Mouse (Mus musculus): ENCODE measurements around the gene Adk. TPM values are rescaled to one million over a fixed set of nuclear protein-coding genes. Genes with fewer than 3 reads are reported as not detected.

The Adk gene
- polyA plus RNA-seq, 1 experiment from 2014 or later: 203 TPM

DNA sequence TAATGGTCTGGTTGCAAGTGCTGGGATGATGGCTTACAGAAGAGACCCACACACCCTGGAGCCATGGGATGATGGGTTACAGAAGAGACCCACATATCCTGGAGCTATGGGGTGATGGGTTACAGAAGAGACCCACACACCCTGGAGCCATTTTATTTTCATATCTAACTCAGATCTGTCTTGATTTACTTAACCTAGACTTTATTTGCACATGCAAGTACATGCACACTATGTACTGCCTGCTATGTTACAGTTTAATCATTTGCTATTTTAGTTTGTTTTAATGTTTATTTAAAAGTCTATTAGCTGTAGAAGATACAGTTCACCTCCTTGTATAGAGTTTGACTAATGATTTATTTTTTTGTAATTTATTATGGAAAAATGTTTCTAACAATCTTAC, 52.7 kb downstream of the Adk start:
- no peak overlapping the region for H3K4me3 ChIP-seq
- no peaks in the 10 kb centered on the region; the same call in 1 of the 2 replicates for H3K36me3 ChIP-seq
- no peak overlapping the region for H3K27ac ChIP-seq
- ATAC-seq (ENCODE audit: borderline replicate concordance, extremely low read depth, low FRiP score, low TSS enrichment): no peak
- no peaks in the 10 kb centered on the region for H3K9me3 ChIP-seq
- no peak overlapping the region for H3K4me2 ChIP-seq
- H3K4me1 ChIP-seq: peaks cover 19% of the 10 kb centered on the region
- H3K27me3 ChIP-seq: no peaks in the 10 kb centered on the region
- no peak overlapping the region for H3K9ac ChIP-seq

DNA sequence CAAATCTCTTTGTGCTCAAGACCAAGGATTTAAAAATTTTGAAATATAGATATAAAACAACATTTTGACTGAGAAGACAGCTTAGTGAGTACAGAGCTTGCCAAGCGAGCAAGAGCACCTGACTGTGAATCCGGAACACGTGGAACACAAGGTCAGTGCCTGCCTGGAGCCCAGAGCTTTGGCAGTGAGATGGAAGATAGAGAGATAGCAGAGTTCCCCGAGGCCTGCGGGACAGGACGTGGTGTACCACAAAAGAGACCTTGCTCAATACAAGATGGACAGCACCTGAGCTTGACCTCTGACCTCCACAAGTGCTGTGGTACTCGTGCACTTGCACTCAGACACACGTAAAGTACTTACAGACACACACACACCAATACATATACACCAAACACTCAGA, 54.2 kb downstream of the Adk start:
- Histone ChIP-seq H3K4me3 (no peak overlapping the region), H3K9me3 (no peaks in the 10 kb centered on the region), H3K36me3 (no peaks in the 10 kb centered on the region; the same call in 1 of the 2 replicates), H3K4me2 (no peak overlapping the region), H3K27me3 (no peaks in the 10 kb centered on the region), H3K9ac (no peak overlapping the region), H3K27ac (no peak overlapping the region), H3K4me1 (0 out of 2 replicates have a peak, but pooled peaks cover 4% of the 10 kb centered on the region)
- no peak for ATAC-seq (ENCODE audit: borderline replicate concordance, extremely low read depth, low FRiP score, low TSS enrichment)
- 82% methylated on average over 8 of the region's 8 CpGs for WGBS

DNA sequence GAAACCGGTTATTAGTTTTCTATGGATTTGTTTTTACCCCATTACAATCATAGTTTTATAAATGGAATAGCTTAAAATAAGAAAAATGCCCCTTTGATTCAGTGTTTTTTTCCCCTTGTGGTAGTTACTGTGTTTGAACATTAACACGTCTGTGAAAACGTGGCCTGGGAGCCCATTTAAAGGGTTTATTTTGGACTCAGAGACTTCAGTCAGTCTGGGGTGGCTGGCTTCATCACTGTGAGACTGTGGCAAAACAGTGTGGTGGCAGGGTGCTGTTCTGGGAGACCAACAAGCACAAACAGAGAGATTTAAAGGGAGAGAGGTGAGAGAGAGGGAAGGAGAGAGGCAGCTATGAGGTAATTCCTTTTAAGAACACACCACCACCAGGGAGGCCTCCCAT, 55.2 kb downstream of the Adk start:
- no peak for ATAC-seq (ENCODE audit: borderline replicate concordance, extremely low read depth, low FRiP score, low TSS enrichment)
- Histone ChIP-seq H3K27ac (no peak overlapping the region), H3K27me3 (no peaks in the 10 kb centered on the region), H3K4me3 (no peak overlapping the region), H3K9ac (no peak overlapping the region), H3K4me2 (no peak overlapping the region), H3K4me1 (0 out of 2 replicates have a peak, but pooled peaks cover 2% of the 10 kb centered on the region), H3K36me3 (no peaks in the 10 kb centered on the region; the same call in 1 of the 2 replicates), H3K9me3 (no peaks in the 10 kb centered on the region)
- whole genome bisulfite sequencing: 87% methylated on average over 3 of the region's 3 CpGs

DNA sequence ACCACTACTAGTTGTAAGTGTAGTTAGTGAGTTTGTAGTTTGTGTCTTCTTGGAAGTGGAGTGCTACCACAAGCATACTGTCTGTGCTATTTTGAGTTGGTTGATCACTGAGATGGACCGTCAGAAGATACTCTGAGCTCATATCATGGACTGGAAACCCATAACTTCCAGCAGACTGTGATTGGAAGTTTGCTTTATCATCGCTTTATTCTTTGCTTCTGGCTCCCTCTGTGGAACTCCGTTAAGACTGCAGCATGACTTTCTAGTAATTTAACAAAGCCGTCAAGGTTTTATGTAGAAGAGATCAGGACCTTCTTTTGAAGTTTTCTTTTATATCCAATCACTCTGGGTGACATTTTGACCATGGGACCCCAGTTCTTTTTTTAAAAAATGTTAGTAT, 58.1 kb downstream of the Adk start:
- no peak for ATAC-seq (ENCODE audit: borderline replicate concordance, extremely low read depth, low FRiP score, low TSS enrichment)
- Histone ChIP-seq H3K4me1 (no peaks in the 10 kb centered on the region), H3K4me2 (no peak overlapping the region), H3K27ac (no peak overlapping the region), H3K36me3 (no peaks in the 10 kb centered on the region; the same call in 1 of the 2 replicates), H3K9me3 (no peaks in the 10 kb centered on the region), H3K27me3 (no peaks in the 10 kb centered on the region), H3K9ac (no peak overlapping the region), H3K4me3 (no peak overlapping the region)
- 71% methylated on average over 4 of the region's 4 CpGs for WGBS

DNA sequence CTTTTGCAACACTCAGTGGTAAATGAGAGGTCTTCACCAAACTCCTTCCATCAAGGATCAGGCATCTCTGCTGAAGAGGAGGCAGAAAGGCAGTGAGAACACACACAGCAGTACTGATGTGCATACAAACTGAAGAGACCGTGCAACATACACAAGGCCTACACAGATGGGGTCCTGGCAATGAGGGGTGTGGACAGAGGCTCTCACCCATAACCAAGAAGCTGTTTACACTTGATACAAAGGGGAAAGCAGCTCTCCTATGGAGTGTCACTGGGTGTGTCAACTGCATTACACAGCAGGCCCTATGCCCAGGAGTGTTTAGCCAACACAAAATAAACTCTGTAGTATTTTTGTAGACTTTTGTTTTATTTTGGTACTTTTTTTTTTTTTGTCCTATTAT, 59.1 kb downstream of the Adk start:
- 85% methylated on average over 1 of the region's 1 CpGs for WGBS
- no peak overlapping the region for H3K4me3 ChIP-seq
- no peak for ATAC-seq (ENCODE audit: borderline replicate concordance, extremely low read depth, low FRiP score, low TSS enrichment)

DNA sequence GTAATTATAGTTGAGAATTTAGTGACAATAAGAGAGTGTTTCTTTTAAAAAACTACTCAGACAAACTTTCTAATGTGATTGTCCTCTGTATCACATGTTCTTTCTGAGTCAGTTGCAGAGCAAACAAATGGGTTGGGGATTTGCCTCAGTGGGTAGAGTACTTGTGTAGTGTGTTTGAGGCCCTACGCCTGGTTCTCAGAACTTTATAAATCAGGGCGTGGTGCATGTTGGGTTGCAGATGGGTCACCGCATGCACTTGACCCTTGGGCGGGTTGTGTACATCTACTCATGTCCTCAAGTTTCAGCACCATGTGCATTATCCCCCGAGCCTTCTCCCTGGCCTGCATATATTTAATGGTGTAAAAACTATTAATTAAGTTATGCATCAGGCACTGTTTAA, 59.8 kb downstream of the Adk start:
- 80% methylated on average over 5 of the region's 5 CpGs for WGBS
- H3K4me2 ChIP-seq: no peak overlapping the region
- H3K27me3 ChIP-seq: no peaks in the 10 kb centered on the region
- no peaks in the 10 kb centered on the region for H3K9me3 ChIP-seq
- no peaks in the 10 kb centered on the region for H3K36me3 ChIP-seq
- H3K27ac ChIP-seq: no peak overlapping the region
- no peak overlapping the region for H3K4me3 ChIP-seq
- no peak overlapping the region for H3K9ac ChIP-seq
- no peaks in the 10 kb centered on the region for H3K4me1 ChIP-seq
- ATAC-seq (ENCODE audit: borderline replicate concordance, extremely low read depth, low FRiP score, low TSS enrichment): no peak

More for the DNA sequence above, 59.1 kb downstream of the Adk start:
- H3K4me1 ChIP-seq: no peaks in the 10 kb centered on the region
- H3K27ac ChIP-seq: no peak overlapping the region
- no peak overlapping the region for H3K4me2 ChIP-seq
- no peaks in the 10 kb centered on the region for H3K9me3 ChIP-seq
- no peak overlapping the region for H3K9ac ChIP-seq
- H3K27me3 ChIP-seq: no peaks in the 10 kb centered on the region
- H3K36me3 ChIP-seq: no peaks in the 10 kb centered on the region

DNA sequence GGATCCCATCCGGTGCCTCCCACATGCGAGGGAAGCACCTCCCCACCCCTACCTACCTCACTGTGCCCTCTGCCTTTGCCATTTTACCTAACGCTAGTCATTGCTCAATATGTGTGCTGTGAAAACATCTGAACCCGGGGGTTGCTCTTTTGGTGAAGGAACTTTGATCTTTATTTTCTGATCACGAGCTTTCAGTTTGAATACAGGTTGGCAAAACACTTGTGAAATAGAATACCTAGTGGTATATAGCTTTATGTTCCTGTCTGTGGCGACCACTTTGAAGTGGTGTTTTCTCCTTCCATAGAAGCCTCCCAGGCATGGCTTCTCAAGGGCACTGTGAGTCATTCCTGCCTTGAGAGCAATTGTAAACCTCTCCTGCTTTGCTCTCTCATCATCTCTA, 60.4 kb downstream of the Adk start:
- H3K27me3 ChIP-seq: no peaks in the 10 kb centered on the region
- H3K4me3 ChIP-seq: no peak overlapping the region
- ATAC-seq (ENCODE audit: borderline replicate concordance, extremely low read depth, low FRiP score, low TSS enrichment): no peak
- no peak overlapping the region for H3K9ac ChIP-seq
- H3K36me3 ChIP-seq: no peaks in the 10 kb centered on the region
- no peak overlapping the region for H3K4me2 ChIP-seq
- WGBS: 74% methylated on average over 6 of the region's 6 CpGs
- no peaks in the 10 kb centered on the region for H3K9me3 ChIP-seq
- H3K4me1 ChIP-seq: no peaks in the 10 kb centered on the region
- no peak overlapping the region for H3K27ac ChIP-seq

DNA sequence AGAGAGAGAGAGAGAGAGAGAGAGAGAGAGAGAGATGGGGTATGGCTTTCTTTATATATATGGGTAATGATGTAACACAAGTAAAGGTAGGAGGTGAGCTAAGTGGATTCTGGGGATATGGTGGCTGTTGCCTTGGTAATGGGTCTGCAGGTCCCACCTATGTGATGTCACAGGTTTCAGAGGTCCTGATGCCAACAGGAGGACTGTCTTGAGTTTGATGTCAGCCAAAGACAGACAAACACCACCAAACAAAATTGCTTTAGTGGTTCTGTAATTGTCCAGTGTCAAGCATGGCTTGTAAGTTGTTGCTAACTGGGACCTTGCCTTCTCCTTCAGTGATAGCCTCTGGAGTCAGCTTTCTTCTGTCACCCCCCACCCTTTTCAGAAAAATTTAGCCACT, 62.0 kb downstream of the Adk start:
- H3K27ac ChIP-seq: no peak overlapping the region
- no peaks in the 10 kb centered on the region for H3K4me1 ChIP-seq
- H3K27me3 ChIP-seq: no peaks in the 10 kb centered on the region
- H3K9ac ChIP-seq: no peak overlapping the region
- no peak overlapping the region for H3K4me2 ChIP-seq
- H3K36me3 ChIP-seq: no peaks in the 10 kb centered on the region
- ATAC-seq (ENCODE audit: borderline replicate concordance, extremely low read depth, low FRiP score, low TSS enrichment): no peak
- H3K4me3 ChIP-seq: no peak overlapping the region
- H3K9me3 ChIP-seq: no peaks in the 10 kb centered on the region

DNA sequence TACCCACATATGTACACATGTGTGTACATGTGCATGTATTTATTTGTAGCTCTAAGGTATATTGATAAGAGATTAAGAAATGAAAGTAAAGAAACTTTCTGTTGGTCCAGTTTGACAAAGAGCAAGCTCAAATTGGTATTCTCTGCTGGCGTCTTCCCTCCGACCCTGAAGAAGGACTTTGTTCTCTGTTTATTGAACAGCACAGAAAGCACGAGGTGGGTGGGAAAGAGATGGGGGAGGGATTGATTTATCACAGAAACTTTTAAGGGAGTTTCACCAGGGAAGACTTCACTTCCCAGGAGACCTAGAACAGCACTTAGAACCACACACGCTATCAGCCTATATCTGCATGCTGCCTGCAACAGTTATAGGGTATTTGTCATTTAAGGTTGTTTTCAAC, 62.9 kb downstream of the Adk start:
- H3K27ac ChIP-seq: no peak overlapping the region
- 47% methylated on average over 4 of the region's 4 CpGs for WGBS
- H3K27me3 ChIP-seq: no peaks in the 10 kb centered on the region
- H3K9ac ChIP-seq: no peak overlapping the region
- H3K4me3 ChIP-seq: no peak overlapping the region
- H3K9me3 ChIP-seq: no peaks in the 10 kb centered on the region
- H3K4me2 ChIP-seq: no peak overlapping the region
- no peak for ATAC-seq (ENCODE audit: borderline replicate concordance, extremely low read depth, low FRiP score, low TSS enrichment)
- H3K4me1 ChIP-seq: no peaks in the 10 kb centered on the region
- H3K36me3 ChIP-seq: no peaks in the 10 kb centered on the region

DNA sequence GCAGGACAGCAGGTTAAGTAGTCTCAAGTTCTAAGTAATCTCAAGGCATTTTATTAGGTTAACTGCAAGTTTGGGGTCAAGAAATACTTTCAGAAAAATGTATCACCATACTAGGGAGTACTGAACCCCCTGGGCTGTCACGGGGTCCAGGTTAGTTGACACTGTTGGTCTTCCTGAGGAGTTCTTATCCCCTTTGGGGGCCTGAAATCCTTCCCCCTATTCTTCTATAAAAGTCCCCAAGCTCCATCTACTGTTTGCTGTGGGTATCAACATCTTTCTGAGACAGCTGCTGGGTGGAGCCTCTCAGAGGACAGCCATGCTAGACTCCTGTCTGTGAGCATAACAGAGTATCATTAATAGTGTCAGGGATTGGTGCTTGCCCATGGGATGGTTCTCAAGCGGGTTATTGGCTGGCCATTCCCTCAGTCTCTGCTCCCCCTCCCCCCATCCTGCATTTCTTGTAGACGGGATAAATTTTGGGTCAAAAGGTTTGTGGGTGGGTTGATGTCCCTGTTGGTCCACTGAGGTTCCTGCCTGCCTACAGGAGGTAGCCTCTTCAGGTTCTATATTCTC, 63.6 kb downstream of the Adk start:
- no peak for ATAC-seq (ENCODE audit: borderline replicate concordance, extremely low read depth, low FRiP score, low TSS enrichment)
- Histone ChIP-seq H3K27me3 (no peaks in the 10 kb centered on the region), H3K27ac (no peak overlapping the region), H3K4me2 (no peak overlapping the region), H3K4me3 (no peak overlapping the region), H3K9ac (no peak overlapping the region), H3K4me1 (no peaks in the 10 kb centered on the region), H3K9me3 (no peaks in the 10 kb centered on the region), H3K36me3 (no peaks in the 10 kb centered on the region)
- 36% methylated on average over 3 of the region's 3 CpGs for WGBS

DNA sequence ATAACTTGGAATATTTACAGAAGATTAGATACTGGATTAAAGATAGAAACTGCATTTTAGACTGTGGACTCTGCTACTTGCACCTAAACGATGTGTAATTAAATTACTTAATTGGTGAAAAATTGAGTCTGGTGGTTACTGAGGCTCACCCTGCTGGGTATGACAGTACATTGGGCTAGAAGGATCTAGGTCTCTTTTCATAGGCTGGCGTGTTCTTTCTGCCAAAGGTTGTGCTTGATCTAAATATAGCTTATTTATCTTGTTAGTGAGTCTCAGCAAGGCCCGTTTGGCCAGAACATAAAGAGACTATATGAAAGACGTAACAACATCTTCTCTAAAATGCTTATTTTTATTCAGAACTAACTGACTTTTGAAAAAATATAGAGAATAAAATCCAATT, 65.7 kb downstream of the Adk start:
- Histone ChIP-seq H3K27ac (no peak overlapping the region), H3K9ac (no peak overlapping the region), H3K36me3 (no peaks in the 10 kb centered on the region), H3K9me3 (no peaks in the 10 kb centered on the region), H3K4me1 (no peaks in the 10 kb centered on the region), H3K27me3 (no peaks in the 10 kb centered on the region), H3K4me3 (no peak overlapping the region), H3K4me2 (no peak overlapping the region)
- whole genome bisulfite sequencing: 63% methylated on average over 4 of the region's 4 CpGs
- ATAC-seq (ENCODE audit: borderline replicate concordance, extremely low read depth, low FRiP score, low TSS enrichment): no peak

DNA sequence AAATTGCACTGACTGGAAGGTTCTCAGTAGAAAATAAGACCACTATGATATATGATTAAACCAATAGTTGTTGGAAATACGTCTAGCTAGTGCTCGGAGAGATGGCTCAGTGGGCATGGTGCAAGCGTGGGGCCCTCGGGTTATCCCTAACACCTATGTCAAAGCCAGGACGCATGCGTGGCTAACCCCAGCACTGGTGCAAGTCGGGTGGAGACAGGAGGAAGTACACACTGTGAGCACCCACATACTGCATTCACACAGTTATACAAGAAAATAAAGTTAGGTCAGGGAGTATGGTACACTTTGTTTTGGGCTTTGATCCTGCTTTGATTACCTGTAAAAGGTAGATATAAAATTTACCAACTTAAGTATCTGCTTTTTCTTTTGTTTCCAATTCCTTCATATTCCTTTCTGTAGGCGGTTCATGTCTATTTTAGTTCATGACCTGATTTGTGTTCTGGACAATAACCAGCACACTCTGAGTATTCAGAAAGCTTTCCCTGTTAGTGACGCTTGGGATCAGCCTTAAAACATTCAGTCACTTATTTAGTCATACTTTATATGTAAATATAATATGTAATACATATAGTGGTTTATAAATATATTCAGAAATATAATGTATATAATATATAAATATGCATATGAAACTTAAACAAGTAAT, 67.4 kb downstream of the Adk start:
- 72% methylated on average over 9 of the region's 9 CpGs for WGBS
- Histone ChIP-seq H3K36me3 (no peaks in the 10 kb centered on the region), H3K4me2 (no peak overlapping the region), H3K27ac (no peak overlapping the region), H3K9ac (no peak overlapping the region), H3K9me3 (no peaks in the 10 kb centered on the region), H3K27me3 (no peaks in the 10 kb centered on the region), H3K4me3 (no peak overlapping the region), H3K4me1 (no peaks in the 10 kb centered on the region)
- ATAC-seq (ENCODE audit: borderline replicate concordance, extremely low read depth, low FRiP score, low TSS enrichment): no peak

DNA sequence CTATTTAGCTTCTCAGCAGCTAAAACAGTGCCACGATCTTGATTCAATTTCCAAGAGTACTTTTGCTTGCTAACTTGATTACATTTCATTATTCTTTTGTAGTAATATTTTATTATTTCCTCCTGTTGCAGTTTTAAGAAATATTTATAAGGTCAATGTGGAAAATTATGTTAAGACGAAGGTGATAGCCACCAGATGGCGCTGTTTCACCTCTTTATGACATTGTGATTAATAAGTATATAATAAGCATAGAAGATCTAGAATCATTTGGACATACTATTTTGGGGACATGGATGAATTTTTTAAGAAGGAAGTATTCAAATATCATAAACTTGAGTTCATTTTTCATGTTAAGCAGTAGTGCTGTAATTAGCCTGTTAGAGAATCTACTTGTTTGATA, 68.1 kb downstream of the Adk start:
- H3K27ac ChIP-seq: no peak overlapping the region
- no peaks in the 10 kb centered on the region for H3K27me3 ChIP-seq
- H3K4me2 ChIP-seq: no peak overlapping the region
- H3K4me1 ChIP-seq: no peaks in the 10 kb centered on the region
- H3K9ac ChIP-seq: no peak overlapping the region
- no peak for ATAC-seq (ENCODE audit: borderline replicate concordance, extremely low read depth, low FRiP score, low TSS enrichment)
- no peaks in the 10 kb centered on the region for H3K36me3 ChIP-seq
- no peaks in the 10 kb centered on the region for H3K9me3 ChIP-seq
- 36% methylated on average over 3 of the region's 3 CpGs for WGBS
- H3K4me3 ChIP-seq: no peak overlapping the region

Measured in lung, embryonic 15.5 days (tissue).